Mouse (Mus musculus): ENCODE results near the gene Ihh. TPM values are rescaled to one million over a fixed set of nuclear protein-coding genes. Genes with fewer than 3 reads are reported as not detected.
A peak's percentile ranks its signal among the peaks of the same experiment; 100 is the strongest.

Ihh gene
- polyA plus RNA-seq, 1 experiment from 2014 or later: 0.07 TPM

DNA sequence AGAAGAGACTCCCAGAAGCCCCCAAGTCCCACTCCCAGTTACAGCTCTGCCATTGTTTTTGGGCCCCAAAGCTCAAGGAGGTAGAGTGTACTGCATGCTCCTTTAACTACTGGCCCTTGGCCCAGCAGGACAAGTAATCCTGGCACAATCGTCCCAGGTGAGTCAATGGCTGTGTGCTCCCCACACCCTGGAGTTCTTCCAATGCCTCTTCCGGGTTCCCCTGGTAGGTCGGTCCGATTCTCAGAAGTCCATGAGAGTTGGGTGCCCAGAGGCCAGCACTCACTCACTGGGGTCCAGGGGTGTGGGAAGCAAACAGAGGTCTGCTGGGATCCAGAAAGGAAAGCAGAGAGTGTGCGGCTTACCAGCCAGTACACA, 11.4 kb upstream of the Ihh start:
- no peaks in the 10 kb centered on the region for H3K36me3 ChIP-seq
- no peak overlapping the region for H3K9ac ChIP-seq
- H3K4me3 ChIP-seq: no peak overlapping the region
- no peak for ATAC-seq (ENCODE audit: borderline replicate concordance, extremely low read depth, low FRiP score, low TSS enrichment)
- WGBS: 75% methylated on average over 5 of the region's 5 CpGs
- H3K27me3 ChIP-seq: peaks cover 14% of the 10 kb centered on the region; the same call in 1 of the 2 replicates
- no peaks in the 10 kb centered on the region for H3K9me3 ChIP-seq
- peaks cover 6% of the 10 kb centered on the region; the same call in 1 of the 2 replicates for H3K4me1 ChIP-seq
- no peak overlapping the region for H3K27ac ChIP-seq
- H3K4me2 ChIP-seq: no peak overlapping the region

DNA sequence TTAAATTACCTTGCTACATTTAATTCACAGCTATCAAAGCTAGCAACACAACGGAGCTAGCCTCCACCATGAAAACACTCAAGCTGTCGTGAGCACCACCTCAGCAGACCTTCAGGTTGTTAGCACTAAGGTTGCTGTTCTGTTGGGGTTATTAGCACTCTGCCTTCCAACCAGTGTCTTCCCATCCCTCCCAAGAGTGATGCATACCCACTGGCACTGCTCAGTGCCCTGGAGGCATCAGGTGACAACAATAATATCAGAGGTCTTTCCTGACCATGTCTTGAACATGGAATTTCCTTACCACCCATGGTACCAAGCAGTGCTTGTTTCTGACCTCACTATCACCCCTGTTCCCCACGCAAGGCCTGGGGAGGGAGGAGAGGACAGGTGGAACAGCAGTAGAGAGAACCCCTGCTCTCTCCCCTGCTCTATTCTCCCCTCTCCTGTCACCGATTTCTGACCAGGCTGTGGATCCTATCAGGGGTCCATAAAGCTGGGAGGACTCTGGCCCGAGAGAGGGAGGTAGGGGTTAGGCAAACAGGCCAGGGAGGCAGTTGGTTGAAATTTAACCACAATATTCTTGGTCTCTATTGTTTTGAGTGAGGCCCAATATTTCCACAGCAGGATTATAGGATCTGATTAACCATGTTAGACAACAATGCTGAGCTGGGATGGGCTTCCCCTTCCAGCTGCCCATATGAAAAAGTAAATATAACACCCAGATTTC, 10.8 kb upstream of the Ihh start:
- ATAC-seq (ENCODE audit: borderline replicate concordance, extremely low read depth, low FRiP score, low TSS enrichment): no peak
- no peak overlapping the region for H3K4me3 ChIP-seq
- no peak overlapping the region for H3K4me2 ChIP-seq
- peaks cover 6% of the 10 kb centered on the region; the same call in 1 of the 2 replicates for H3K4me1 ChIP-seq
- no peaks in the 10 kb centered on the region for H3K36me3 ChIP-seq
- H3K9ac ChIP-seq: no peak overlapping the region
- H3K27me3 ChIP-seq: peaks cover 14% of the 10 kb centered on the region; the same call in 1 of the 2 replicates
- no peaks in the 10 kb centered on the region for H3K9me3 ChIP-seq
- 55% methylated on average over 5 of the region's 5 CpGs for WGBS
- no peak overlapping the region for H3K27ac ChIP-seq

DNA sequence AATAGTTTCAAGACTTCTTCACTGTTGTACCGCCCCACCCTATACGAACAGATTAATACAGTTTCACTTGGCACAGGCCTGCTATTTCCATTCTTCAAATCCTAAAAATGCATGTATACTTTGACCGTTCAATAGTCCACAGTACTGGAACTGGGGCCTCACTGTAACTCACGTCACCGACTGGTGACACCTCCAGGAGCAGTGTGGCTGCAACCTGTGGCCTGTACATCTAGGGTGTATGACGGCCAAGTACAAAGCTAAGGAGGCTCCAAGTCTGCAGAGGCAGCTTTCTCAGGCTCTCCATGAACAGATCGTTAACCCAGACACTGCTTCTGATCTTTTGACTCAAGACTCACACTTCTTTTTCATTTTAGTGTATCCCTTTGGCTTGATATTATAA, 10.2 kb upstream of the Ihh start:
- Histone ChIP-seq H3K9ac (no peak overlapping the region), H3K9me3 (no peaks in the 10 kb centered on the region), H3K27me3 (peaks cover 14% of the 10 kb centered on the region; the same call in 1 of the 2 replicates), H3K4me3 (no peak overlapping the region), H3K4me1 (peaks cover 6% of the 10 kb centered on the region; the same call in 1 of the 2 replicates), H3K4me2 (no peak overlapping the region), H3K27ac (no peak overlapping the region), H3K36me3 (no peaks in the 10 kb centered on the region)
- 83% methylated on average over 7 of the region's 7 CpGs for WGBS
- no peak for ATAC-seq (ENCODE audit: borderline replicate concordance, extremely low read depth, low FRiP score, low TSS enrichment)

DNA sequence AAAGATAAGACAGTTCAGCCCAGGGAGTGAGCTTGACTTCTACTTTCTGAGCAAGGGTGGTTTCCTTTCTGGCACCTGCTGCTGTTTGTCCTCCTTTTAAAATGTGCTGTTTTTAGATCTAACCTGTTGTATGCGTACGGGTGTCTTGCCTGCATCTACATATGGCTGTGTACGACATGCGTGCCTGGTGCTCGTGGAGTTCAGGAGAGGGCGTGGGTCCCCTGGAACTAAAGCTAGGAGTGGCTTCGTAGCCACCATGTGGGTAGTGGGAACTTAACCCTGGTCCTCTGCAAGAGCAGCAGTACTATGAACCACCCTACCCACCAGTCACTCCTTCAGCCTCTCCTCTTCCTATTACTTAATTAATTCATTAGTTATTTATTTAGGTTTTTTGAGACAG, 8.6 kb upstream of the Ihh start:
- Histone ChIP-seq H3K27ac (no peak overlapping the region), H3K9me3 (no peaks in the 10 kb centered on the region), H3K9ac (no peak overlapping the region), H3K4me3 (no peak overlapping the region), H3K36me3 (no peaks in the 10 kb centered on the region), H3K4me1 (peaks cover 5% of the 10 kb centered on the region; the same call in 1 of the 2 replicates), H3K27me3 (peaks cover 23% of the 10 kb centered on the region), H3K4me2 (no peak overlapping the region)
- 69% methylated on average over 7 of the region's 7 CpGs for WGBS
- no peak for ATAC-seq (ENCODE audit: borderline replicate concordance, extremely low read depth, low FRiP score, low TSS enrichment)

DNA sequence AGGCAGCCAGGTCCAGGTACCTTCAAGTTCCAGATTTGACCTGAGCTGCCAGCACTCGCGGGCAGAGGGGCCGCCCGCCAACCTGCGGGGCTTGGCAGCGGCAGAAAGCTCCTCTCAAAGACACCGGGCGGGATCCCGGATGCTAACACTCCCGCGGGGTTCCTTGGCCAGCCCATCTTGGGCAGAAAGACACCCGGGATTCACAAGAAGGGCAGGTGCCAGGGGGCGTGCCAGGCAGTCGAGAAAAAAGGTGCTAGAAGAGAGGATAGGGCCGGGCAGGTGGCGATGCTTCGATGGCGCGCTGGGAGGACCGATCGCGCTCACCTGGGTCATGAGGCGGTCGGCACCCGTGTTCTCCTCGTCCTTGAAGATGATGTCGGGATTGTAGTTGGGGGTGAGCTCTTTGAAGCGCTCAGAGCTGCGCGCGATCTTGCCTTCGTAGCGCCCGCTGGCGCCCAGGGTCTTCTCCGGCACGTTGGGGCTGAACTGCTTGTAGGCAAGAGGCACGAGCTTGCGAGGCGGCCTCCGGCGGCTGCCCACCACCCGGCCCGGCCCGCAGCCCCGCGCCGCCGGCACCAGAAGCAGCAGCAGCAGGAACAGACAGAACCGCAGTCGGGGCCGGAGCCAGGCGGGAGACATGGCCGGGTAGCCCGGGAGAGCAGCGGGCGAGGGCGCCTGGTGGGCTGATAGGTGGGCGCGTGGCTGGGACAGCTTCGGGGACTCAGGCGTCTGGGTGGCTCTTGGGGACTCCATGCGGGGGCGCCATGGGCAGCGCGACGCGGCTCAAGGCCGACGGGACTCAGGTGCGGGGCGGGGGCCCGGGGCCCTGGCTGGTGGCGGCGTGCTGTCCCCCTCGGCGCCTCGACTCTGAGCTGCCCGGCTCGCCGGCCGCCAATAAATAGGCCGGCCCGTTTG, 639 bp downstream of the Ihh start:
- 0 out of 2 replicates have a peak, but pooled peaks have one; percentile 16 for ATAC-seq (ENCODE audit: borderline replicate concordance, extremely low read depth, low FRiP score, low TSS enrichment)
- Histone ChIP-seq H3K4me2 (peak overlapping the region; percentile 75), H3K4me3 (peak overlapping the region; percentile 37), H3K27ac (no peak overlapping the region), H3K27me3 (peaks cover 94% of the 10 kb centered on the region), H3K4me1 (peaks cover 38% of the 10 kb centered on the region), H3K9me3 (no peaks in the 10 kb centered on the region), H3K9ac (0 out of 2 replicates have a peak overlapping the region, but pooled peaks have one; percentile 10), H3K36me3 (no peaks in the 10 kb centered on the region)
- 2% methylated on average over 82 of the region's 84 CpGs for WGBS

DNA sequence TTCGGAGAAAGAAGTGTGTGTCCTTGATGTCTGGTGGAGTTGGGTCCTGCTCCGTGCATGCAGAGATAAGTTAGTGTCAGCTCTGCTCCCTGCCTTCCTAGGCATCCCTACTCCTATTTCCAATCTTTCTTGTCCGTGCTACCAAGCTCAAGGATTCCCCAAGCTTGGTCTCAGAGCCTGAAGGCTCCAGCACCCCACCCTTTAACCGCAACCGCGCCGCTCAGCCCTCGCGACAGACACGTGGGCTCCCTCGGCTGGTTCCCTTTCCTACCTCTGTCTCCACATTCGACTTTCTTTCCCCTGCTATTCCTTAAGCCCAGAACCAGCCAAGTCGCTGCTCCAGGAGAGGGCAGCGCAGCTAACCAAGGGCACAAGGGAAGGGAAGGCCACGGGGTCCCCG, 1.4 kb downstream of the Ihh start:
- no peaks in the 10 kb centered on the region for H3K36me3 ChIP-seq
- 1% methylated on average over 16 of the region's 16 CpGs for WGBS
- peaks cover 89% of the 10 kb centered on the region for H3K27me3 ChIP-seq
- H3K4me2 ChIP-seq: no peak overlapping the region; the same call in 1 of the 2 replicates
- ATAC-seq (ENCODE audit: borderline replicate concordance, extremely low read depth, low FRiP score, low TSS enrichment): no peak
- H3K27ac ChIP-seq: no peak overlapping the region
- H3K9me3 ChIP-seq: no peaks in the 10 kb centered on the region
- H3K9ac ChIP-seq: no peak overlapping the region
- peaks cover 38% of the 10 kb centered on the region for H3K4me1 ChIP-seq
- H3K4me3 ChIP-seq: no peak overlapping the region; the same call in 1 of the 2 replicates

DNA sequence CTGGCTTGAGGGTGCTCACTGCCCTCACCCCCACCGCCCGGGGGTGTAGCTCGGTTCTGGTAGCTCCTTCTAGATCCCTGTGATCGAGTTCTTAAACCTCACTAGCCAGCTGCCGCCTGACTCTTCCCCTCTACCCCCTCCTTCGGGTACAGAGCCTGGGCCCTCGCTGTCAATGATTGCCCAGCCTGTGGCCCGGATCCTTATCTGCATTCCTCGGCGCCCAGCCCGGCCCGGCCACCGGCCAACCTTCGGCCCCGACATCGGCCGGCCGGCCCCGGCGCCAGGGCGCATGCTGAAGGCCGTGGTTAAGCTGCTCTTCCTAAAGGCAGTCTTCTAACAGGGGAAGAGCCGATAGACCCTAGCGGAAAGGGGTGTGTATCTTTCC, 1.8 kb downstream of the Ihh start:
- no peak for ATAC-seq (ENCODE audit: borderline replicate concordance, extremely low read depth, low FRiP score, low TSS enrichment)
- Histone ChIP-seq H3K4me2 (peak overlapping the region; percentile 23; the same call in 1 of the 2 replicates), H3K36me3 (no peaks in the 10 kb centered on the region), H3K4me3 (peak overlapping the region; percentile 2; the same call in 1 of the 2 replicates), H3K27ac (no peak overlapping the region), H3K9ac (no peak overlapping the region), H3K4me1 (peaks cover 38% of the 10 kb centered on the region), H3K9me3 (no peaks in the 10 kb centered on the region), H3K27me3 (peaks cover 87% of the 10 kb centered on the region)
- 3% methylated on average over 24 of the region's 24 CpGs for WGBS

DNA sequence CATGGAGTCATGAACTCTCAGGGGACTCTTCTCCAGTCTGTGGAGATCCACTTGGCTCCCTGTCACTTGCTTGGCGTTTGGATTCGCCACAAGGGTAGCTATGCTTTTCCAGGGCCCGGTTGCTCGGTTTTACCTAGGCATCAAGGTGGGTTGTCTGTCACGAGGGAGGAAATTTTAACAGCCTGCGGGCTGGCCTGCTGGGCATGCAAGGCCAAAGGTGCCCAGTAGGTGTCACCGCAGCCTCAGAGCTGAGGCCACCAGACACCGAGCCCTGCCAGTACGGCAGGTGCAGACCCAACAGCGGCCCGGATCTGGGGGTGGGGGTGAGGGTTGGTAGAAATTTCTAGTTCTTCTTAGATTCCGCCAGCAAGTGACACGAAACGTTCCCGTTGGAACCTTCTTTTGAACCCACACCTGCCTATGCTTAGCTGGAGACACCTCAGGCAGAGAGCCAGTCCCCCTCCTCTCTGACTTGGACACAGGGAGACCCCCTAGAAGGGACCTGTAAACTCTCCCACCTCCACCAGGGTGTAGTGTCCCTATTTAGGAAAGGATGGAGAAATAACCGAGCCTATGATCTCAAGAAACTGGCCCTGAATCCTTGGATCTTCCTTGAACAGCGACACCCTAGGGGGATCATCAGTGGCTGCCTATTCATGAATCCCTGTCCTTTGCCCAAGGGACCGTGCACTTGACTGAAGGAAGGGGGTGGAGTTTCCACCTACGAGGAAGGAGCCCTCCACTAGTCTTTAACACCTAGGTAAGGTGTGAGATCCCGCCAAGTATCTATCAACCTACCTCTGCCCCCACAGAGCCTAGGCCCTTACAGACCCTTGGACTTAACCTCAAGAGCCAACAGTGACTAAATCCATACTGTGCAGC, 2.4 kb downstream of the Ihh start:
- Histone ChIP-seq H3K27ac (no peak overlapping the region), H3K36me3 (no peaks in the 10 kb centered on the region), H3K4me1 (peaks cover 38% of the 10 kb centered on the region), H3K9ac (no peak overlapping the region), H3K4me2 (peak overlapping the region; percentile 57), H3K9me3 (no peaks in the 10 kb centered on the region), H3K27me3 (peaks cover 83% of the 10 kb centered on the region), H3K4me3 (peak overlapping the region; percentile 34; the same call in 1 of the 2 replicates)
- ATAC-seq (ENCODE audit: borderline replicate concordance, extremely low read depth, low FRiP score, low TSS enrichment): no peak
- 3% methylated on average over 20 of the region's 20 CpGs for WGBS

DNA sequence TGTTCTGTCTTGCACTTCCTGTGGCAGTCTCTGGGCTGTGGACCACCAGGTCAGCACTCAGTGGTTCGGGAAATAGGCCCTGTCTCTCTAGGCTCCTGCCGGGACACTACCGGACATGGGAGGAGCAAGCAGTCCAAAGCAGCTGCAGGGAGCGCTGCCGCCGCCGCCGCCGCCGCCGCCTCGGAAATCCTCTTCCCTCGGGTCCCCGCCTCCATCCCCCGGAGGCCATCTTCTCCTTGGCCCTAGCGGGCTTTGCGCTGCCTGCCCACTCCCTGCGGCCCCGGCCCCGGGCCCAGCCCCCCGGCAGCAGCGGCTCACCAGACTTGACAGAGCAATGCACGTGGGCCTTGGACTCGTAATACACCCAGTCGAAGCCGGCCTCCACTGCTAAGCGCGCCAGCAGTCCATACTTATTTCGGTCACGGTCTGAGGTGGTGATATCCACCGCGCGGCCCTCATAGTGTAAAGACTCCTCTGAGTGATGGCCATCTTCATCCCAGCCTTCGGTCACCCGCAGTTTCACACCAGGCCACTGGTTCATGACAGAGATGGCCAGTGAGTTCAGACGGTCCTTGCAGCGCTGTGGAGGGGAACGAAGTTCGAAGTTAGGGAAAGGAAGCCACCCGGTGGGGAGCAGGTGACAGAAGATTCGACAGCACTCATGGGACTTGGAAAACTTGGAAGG, 3.3 kb downstream of the Ihh start:
- no peak overlapping the region for H3K27ac ChIP-seq
- no peak for ATAC-seq (ENCODE audit: borderline replicate concordance, extremely low read depth, low FRiP score, low TSS enrichment)
- WGBS: 4% methylated on average over 40 of the region's 41 CpGs
- peak overlapping the region; percentile 34 for H3K4me3 ChIP-seq
- no peaks in the 10 kb centered on the region for H3K9me3 ChIP-seq
- H3K9ac ChIP-seq: no peak overlapping the region
- H3K36me3 ChIP-seq: no peaks in the 10 kb centered on the region
- H3K27me3 ChIP-seq: peaks cover 74% of the 10 kb centered on the region
- H3K4me2 ChIP-seq: peak overlapping the region; percentile 57
- peaks cover 38% of the 10 kb centered on the region for H3K4me1 ChIP-seq

DNA sequence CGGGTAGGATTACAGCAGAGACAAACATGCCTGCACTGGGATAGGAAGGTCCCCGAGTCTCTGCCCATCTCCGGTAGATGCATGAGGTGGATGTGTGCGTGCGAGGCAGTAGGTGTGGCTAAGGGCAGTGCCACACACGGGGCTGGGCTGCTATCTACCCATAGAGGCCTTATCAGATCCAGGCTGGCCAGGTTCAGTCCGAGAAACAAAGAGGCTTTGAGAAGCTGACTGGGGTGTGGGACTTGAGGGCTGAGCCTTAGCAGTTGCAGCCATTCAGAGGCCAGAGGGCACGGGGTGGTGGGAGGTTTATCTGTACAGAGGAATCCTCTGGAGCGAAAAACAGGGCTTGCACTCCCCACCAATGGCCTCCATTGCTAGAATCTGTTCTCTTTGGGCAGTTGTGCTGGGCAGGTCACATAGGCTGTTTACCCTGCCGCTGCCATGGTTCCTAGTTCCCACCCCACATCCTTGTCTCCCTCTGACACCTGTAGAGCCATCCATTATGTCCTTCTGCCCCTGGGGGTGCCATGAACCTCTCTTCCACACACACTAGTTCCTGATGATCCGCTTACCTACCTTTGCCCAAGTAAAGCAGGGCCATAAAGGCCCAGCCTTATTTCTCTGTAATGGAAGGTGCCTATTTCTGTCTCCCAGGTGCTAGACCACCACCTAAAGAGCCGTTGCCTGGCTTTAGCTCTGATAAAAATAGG, 9.7 kb downstream of the Ihh start:
- Histone ChIP-seq H3K4me1 (no peaks in the 10 kb centered on the region), H3K9ac (no peak overlapping the region), H3K36me3 (no peaks in the 10 kb centered on the region), H3K27me3 (peaks cover 18% of the 10 kb centered on the region), H3K9me3 (no peaks in the 10 kb centered on the region), H3K27ac (no peak overlapping the region), H3K4me3 (no peak overlapping the region), H3K4me2 (no peak overlapping the region)
- no peak for ATAC-seq (ENCODE audit: borderline replicate concordance, extremely low read depth, low FRiP score, low TSS enrichment)
- 44% methylated on average over 12 of the region's 12 CpGs for WGBS

Data from lung, embryonic 15.5 days (tissue).